Mouse (Mus musculus) E14TG2a.4 (cell line): Measurements from ENCODE around the gene Mapk3.

Source experiments
- CTCF ChIP-seq: conservative IDR thresholded peaks from 2 replicates; pipeline ENCODE4 v1.5.1; 2014; ENCODE audit warnings: low read length
- NANOG ChIP-seq: IDR thresholded peaks from 2 replicates; pipeline ENCODE4 v1.6.1; 2014; ENCODE audit warnings: borderline replicate concordance, low read length, mixed read lengths
- POU5F1 ChIP-seq: IDR thresholded peaks from 2 replicates; pipeline ENCODE4 v1.6.1; 2014; ENCODE audit warnings: low read length, borderline replicate concordance

DNA sequence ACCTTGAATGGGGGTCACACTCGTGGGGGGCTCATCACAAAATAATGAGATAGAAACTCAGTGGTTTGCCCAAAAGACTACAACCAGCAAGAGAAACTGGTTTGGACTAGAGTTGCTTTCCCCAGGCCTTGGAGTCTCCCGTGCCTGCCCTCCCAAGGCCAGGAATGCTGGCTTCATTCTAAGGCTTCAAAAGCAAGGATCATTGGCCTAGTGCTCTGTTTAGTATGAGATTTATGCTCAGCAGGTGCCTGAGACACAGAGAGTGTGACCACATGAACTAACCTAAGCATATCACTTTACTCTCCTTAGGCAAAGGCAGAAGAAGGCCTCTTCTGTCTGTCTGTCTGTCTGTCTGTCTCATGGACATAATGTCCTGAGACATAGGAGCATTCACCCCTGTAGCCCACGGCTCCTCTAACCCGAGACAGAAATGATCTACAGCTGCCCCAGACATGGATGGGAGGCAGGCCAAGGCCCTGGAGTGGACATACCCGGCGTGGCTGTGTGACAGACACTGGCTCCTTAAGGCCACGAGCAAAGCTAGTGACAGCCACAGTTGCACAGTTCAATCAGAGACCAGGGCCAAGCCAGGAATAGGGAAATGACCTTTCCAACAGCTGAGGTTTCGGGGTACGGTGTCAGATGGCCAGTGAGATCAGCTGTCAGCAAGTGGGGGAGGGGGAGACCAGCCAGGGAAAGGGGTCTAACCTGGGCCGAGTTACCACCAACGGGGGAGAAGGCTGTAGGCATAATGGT is 42.9 kb downstream of the Mapk3 start:
- TF ChIP-seq CTCF = no peak
- TF ChIP-seq POU5F1 = no peak
- TF ChIP-seq NANOG = no peak
